Mouse (Mus musculus): ENCODE measurements around the gene Ago1.

Ago1 gene

GRCm38 (mm10) chr4:126469334-126469733 is 951 bp upstream of the Ago1 start:
- DNase-seq, result no peak

GRCm38 (mm10) chr4:126468925-126469324 is 542 bp upstream of the Ago1 start:
- no peak for DNase-seq

GRCm38 (mm10) chr4:126467721-126468284 is 580 bp downstream of the Ago1 start:
- peak; percentile 87 for DNase-seq

- no peak for DNase-seq
These were observed 2.1 kb downstream of the Ago1 start for GRCm38 (mm10) chr4:126466251-126466750.

- DNase-seq, result peak; percentile 65
These were observed 2.5 kb downstream of the Ago1 start for GRCm38 (mm10) chr4:126465843-126466242.

GRCm38 (mm10) chr4:126464892-126465235 is 3.5 kb downstream of the Ago1 start:
- no peak for DNase-seq

GRCm38 (mm10) chr4:126464189-126464891 is 4.0 kb downstream of the Ago1 start:
- no peak for DNase-seq

- DNase-seq, result no peak
These were observed 12.9 kb downstream of the Ago1 start for GRCm38 (mm10) chr4:126455441-126455840.

- DNase-seq, result no peak
These were observed 13.7 kb downstream of the Ago1 start for GRCm38 (mm10) chr4:126454547-126455254.

GRCm38 (mm10) chr4:126450268-126450667 is 18.1 kb downstream of the Ago1 start:
- DNase-seq, result no peak

- no peak for DNase-seq
These were observed 21.3 kb downstream of the Ago1 start for GRCm38 (mm10) chr4:126447126-126447525.

- no peak for DNase-seq
These were observed 23.9 kb downstream of the Ago1 start for GRCm38 (mm10) chr4:126444528-126444927.

GRCm38 (mm10) chr4:126438261-126438660 is 30.1 kb downstream of the Ago1 start:
- no peak for DNase-seq

GRCm38 (mm10) chr4:126436268-126436667 is 32.1 kb downstream of the Ago1 start:
- peak; percentile 35 for DNase-seq

- DNase-seq, result no peak
These were observed 34.3 kb downstream of the Ago1 start for GRCm38 (mm10) chr4:126434094-126434493.

GRCm38 (mm10) chr4:126433175-126433574 is 35.2 kb downstream of the Ago1 start:
- no peak for DNase-seq

GRCm38 (mm10) chr4:126431746-126432145 is 36.6 kb downstream of the Ago1 start:
- DNase-seq, result no peak

GRCm38 (mm10) chr4:126429347-126430079 is 38.9 kb downstream of the Ago1 start, which contains the start of gene Ago3:
Gene Ago3, minus strand, starts transcription at chr4:126429556.
- DNase-seq, result peak; percentile 97

GRCm38 (mm10) chr4:126428682-126429346 is 39.6 kb downstream of the Ago1 start:
- no peak for DNase-seq

- no peak for DNase-seq
These were observed 44.5 kb downstream of the Ago1 start for GRCm38 (mm10) chr4:126423866-126424265.

- no peak for DNase-seq
These were observed 52.7 kb downstream of the Ago1 start for GRCm38 (mm10) chr4:126415707-126416106.

GRCm38 (mm10) chr4:126412526-126412925 is 55.9 kb downstream of the Ago1 start:
- no peak for DNase-seq
